Mouse (Mus musculus): ENCODE results near the gene Soat1.
"Not testable (repeated sequence)": the region's sequence is repeated elsewhere in the genome, so short reads cannot be mapped to it uniquely, and the experiment has no call there.

Gene Soat1

GRCm38 (mm10) chr1:156473961-156474503 lies at the start of gene Soat1:
Gene Soat1, minus strand, starts transcription at chr1:156474331.
- DNase-seq = peak; percentile 93 to 96

DNA sequence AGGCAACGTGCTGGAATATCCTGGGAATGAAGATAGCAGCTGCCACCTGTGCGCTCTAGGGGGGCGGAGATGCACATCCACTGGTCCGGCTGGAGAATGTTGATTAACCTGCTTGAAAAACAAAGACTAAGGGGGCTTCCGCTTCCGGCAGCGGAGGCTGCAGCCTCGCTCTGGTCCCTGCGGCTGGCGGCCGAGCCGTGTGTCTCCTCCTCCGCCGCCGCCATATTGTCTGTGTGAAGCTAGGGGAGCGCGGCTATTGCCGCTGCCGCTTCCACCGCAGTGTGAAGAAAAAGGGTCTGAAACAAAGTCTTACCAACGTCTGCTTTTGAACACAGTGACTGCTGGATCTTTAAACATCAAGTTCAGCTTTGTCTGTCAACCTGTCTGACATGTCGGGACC lies 49.7 kb upstream of the Soat1 start, which contains the start of gene Gm10031:
Gene Gm10031, plus strand, starts transcription at position 171 of the 400 bp plus-strand sequence.
- not testable (repeated sequence) for DNase-seq

DNA sequence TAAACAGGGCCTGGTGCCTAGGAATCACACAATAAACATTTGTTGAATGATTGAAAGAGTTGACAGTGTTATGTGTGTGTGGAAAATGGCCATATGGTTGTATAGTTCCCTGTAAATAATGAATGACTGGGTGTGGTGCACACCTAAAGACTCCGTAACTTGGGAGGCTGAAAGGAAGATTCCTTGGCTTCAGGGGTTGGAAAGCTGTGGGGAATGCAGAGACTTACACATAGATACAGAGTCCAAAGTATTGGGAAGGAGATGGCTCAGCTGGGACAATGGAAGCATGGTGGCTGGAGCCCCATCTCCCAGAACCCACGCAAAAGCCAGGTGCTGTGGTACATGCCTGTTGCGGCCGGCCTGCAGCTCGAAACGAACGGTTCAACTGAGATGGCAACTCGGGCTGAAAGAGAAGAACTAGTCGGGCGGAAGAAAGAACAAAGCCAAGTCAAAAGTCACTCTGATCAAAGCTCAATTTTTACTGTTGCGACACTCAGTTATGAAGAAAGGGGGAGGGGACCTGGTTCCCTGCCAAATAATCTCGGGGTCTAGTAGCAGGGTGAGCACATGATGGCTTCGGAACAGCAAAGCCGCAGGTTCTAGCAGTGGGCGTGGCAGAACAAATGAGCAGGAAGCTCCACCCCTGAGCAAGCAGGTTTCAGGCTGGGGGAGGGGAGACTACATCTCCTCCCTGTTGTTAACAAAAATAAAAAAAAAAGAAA lies 47.8 kb upstream of the Soat1 start:
- DNase-seq = peak; percentile 68 to 76

DNA sequence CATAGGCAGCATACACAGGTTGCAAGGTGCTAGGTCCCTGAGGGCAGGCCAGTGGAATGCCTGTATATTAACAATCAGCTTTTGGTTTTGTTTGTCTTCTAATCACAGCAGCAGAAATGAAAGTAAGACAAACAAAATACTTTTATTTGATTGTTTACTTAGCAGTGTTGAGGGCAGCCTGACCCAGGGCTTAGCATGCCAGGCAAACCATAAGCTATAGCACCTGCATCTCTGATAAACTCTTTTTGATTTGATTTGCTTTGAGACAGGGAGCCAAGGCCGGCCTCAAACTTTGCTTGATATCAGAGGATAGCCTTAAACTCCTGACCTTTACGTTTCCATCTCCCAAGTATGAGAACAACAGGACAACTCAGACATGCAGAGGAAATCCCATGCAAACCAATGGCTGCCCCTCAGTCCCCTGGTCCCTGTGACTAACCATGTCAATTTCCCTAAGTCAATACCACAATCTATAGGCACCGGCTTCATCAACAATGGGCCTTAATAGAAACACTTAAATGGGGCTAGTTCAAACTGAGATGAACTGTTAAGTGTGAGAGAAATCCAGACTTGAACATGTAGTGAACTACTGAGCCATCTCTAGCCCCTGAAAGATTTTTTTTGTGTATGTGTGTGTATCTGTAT lies 46.1 kb upstream of the Soat1 start:
- DNase-seq = no peak

DNA sequence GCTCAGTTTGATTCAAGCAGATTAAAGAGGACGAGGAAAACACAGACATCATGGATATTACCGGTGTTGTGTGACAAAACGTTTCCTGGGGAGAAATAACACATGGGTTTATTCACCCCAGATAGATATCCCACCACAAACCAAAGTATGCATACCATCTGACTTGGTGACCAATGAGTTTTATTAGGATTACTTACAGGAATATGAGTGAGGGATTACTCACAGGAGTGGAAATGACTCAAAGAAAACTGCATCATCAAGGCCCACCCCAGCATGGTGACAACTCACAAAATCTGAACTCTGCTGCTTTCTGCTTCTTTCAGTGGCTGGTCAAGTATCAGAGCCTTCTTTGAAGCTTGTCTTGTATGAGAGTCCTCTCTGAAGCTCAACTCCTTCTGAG lies 33.6 kb upstream of the Soat1 start:
- DNase-seq = no peak

- no peak for DNase-seq
Observed at GRCm38 (mm10) chr1:156505901-156506300, 31.8 kb upstream of the Soat1 start.

DNA sequence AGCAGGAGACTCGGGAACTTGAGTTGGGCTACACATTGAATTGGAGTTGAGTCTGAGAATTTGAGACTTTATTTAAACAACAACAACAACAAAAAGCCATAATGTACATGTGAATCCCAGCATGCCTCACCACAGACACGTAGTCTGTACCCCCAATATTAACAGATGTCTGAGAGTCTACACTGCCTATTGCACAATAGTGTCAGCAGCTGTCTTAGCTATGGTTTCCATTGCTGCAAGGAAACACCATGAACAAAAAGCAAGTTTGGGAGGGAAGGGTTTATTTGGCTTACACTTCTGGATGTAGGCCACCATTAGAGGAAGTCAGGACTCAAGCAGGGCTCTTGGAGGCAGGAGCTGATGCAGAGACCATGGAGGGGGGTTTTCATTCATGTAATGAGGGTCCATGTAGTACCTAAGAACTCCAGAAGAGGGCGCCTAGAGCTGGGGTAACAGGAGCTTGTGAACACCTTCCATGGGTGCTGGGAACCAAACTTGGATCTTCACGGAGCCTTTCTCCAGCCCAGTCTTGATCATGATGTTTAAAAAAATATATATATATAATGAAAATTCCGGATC lies 30.9 kb upstream of the Soat1 start:
- no peak for DNase-seq

- DNase-seq = no peak
Observed at GRCm38 (mm10) chr1:156496910-156497309, 22.8 kb upstream of the Soat1 start.

GRCm38 (mm10) chr1:156495025-156495424 lies 20.9 kb upstream of the Soat1 start:
- DNase-seq = no peak

- DNase-seq = no peak
Observed at GRCm38 (mm10) chr1:156491226-156491796, 17.2 kb upstream of the Soat1 start.

- no peak for DNase-seq
Observed at GRCm38 (mm10) chr1:156488031-156488430, 13.9 kb upstream of the Soat1 start.

DNA sequence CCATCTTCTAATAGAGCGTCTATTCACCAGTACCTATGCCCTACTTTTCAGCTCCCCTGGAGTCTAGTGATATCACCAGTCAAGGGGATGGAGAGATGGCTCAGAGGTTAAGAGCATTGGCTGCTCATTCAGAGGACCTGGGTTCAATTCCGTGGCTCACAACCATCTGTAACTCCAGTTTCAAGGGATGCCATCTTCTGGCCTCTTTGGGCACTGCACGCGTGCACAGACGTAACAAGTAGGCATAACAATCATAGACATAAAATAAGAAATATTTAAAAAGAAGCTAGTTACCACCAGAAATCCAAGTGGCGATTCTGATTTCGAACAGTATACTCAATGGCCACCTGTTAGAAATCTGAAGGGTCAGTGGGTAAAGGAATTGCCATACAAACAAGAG lies 13.4 kb upstream of the Soat1 start:
- DNase-seq = no peak

GRCm38 (mm10) chr1:156481826-156482225 lies 7.7 kb upstream of the Soat1 start:
- DNase-seq = no peak

DNA sequence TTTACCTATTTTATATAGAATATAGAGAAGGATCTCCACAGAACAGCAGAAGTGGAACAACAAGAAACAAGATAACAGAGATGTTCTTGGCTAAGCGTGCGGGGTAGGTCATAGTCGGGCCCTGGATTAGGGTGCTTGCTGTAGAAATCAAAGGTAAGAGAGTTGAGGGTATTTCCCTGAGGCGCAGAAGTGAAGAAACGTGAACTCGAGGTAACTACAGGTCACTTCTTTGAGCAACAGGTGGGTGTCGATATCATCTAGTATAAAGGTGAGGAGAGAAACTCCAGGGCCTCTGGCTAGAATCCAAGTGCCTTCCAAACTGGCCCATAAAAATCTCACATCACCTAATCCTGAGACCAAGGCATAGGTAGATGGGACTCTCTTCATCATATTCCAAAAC lies 2.4 kb upstream of the Soat1 start:
- no peak for DNase-seq

DNA sequence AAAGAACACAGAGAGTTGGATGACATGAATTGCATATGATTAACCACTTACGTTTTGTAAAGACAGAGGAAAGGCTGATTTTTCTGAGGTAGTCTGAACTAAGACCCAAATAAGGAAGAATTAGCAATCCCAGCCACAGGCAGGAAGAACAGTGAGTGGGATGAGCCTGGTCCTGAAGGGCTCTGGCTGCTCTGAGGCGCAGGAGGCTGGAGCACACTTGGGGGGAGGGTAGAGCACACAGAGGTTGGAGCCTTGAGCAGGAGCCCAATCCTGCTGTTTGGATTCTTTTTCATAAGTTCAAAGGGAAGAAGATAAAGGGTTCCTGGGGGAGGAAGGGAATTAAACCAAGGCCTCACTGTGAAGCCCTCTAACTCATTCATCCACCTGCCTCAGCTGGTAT lies 1.9 kb upstream of the Soat1 start:
- no peak for DNase-seq

GRCm38 (mm10) chr1:156474854-156475253 lies 723 bp upstream of the Soat1 start:
- no peak for DNase-seq

GRCm38 (mm10) chr1:156473003-156473402 lies 1.1 kb downstream of the Soat1 start:
- peak; percentile 26 to 28 for DNase-seq

- no peak for DNase-seq
Observed at GRCm38 (mm10) chr1:156471955-156472354, 2.2 kb downstream of the Soat1 start.

DNA sequence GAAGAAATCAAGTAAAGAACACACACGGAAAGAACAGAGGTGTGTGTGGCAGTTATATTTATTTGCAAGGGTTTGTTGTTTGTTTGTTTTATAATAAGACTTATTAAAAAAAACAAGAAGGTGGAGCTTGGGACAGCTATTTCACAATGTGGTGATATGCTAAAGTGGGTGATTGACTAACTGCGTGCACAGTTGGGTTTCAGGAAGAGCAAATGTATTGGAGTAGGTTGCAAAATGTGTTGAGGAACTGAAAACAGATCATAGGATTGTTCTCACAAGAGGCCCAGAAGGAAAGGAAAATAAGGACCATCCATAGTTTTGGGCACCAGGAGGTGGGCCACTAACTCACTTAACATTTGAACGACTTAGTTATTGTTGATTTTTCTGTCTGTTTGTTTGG lies 3.1 kb downstream of the Soat1 start:
- DNase-seq = no peak

- DNase-seq = no peak
Observed at GRCm38 (mm10) chr1:156470557-156470956, 3.6 kb downstream of the Soat1 start.

GRCm38 (mm10) chr1:156468576-156468975 lies 5.6 kb downstream of the Soat1 start:
- DNase-seq = no peak

GRCm38 (mm10) chr1:156467655-156468255 lies 6.4 kb downstream of the Soat1 start:
- no peak for DNase-seq

GRCm38 (mm10) chr1:156464963-156465362 lies 9.2 kb downstream of the Soat1 start:
- DNase-seq = no peak

Data from thymus, postnatal 36 days (tissue).